Mouse (Mus musculus): ENCODE results near the gene Abcb1b.

GRCm38 (mm10) chr5:8798752-8799115, 787 bp downstream of the Abcb1b start:
- TF ChIP-seq CTCF (IDR thresholded peaks at IDR 0.05; ENCODE audit: extremely low read depth, insufficient read length, insufficient replicate concordance, low read depth, low read length) (no peak), POLR2A (IDR thresholded peaks at IDR 0.05; ENCODE audit: low read depth, low read length) (no peak)

Data from small intestine, adult 2 months (tissue).